Comparison of ENCODE assay signal across 15 mouse cellular contexts in genomic region chr11:85430743-85431448, GRCm38 (mm10).
A peak's percentile ranks its signal among the peaks of the same experiment; 100 is the strongest.
DNase-seq lines count a peak whose midpoint lies in the region; ATAC-seq and TF ChIP-seq lines count a peak whose summit lies in the region.
"Had no signal": no experiment of that assay in that cellular context is flagged by ENCODE, and none has a peak within 500 bp of the region (broad histone marks: within the 10 kb centered on the region; RNA-seq: fewer than 3 reads in every experiment).

No protein-coding gene starts in this region.

- H3K27ac ChIP-seq in hindbrain, postnatal 0 days, result no peak overlapping the region
- no peak overlapping the region for H3K27ac ChIP-seq in hindbrain, embryonic 12.5 days
- H3K27ac ChIP-seq: hindbrain, embryonic 15.5 days; liver, embryonic 14.5 days had no signal

- H3K36me3 ChIP-seq in hindbrain, postnatal 0 days (ENCODE audit: insufficient read depth, low read length), result no peaks in the 10 kb centered on the region
- no peaks in the 10 kb centered on the region for H3K36me3 ChIP-seq in hindbrain, embryonic 12.5 days
- H3K36me3 ChIP-seq: hindbrain, embryonic 15.5 days; neural tube, embryonic 12.5 days had no signal

- WGBS in hindbrain, postnatal 0 days, result 61% methylated on average over 11 of the region's 11 CpGs
- WGBS in hindbrain, embryonic 12.5 days, result 55% methylated on average over 11 of the region's 11 CpGs

- H3K4me1 ChIP-seq in hindbrain, postnatal 0 days (ENCODE audit: insufficient read depth, low read length), result no peaks in the 10 kb centered on the region
- peaks cover 4% of the 10 kb centered on the region; the same call in 1 of the 2 replicates for H3K4me1 ChIP-seq in hindbrain, embryonic 12.5 days
- H3K4me1 ChIP-seq: neural tube, embryonic 12.5 days had no signal

- no peaks in the 10 kb centered on the region for H3K9me3 ChIP-seq in hindbrain, postnatal 0 days (ENCODE audit: low read length)
- H3K9me3 ChIP-seq in hindbrain, embryonic 12.5 days (replicated peaks), result no peaks in the 10 kb centered on the region
- H3K9me3 ChIP-seq: hindbrain, embryonic 15.5 days; neural tube, embryonic 12.5 days had no signal

- no peaks in the 10 kb centered on the region for H3K27me3 ChIP-seq in hindbrain, postnatal 0 days (ENCODE audit: insufficient read depth, low read length)
- H3K27me3 ChIP-seq in hindbrain, embryonic 12.5 days, result no peaks in the 10 kb centered on the region
- H3K27me3 ChIP-seq: hindbrain, embryonic 15.5 days; neural tube, embryonic 12.5 days had no signal

- H3K9ac ChIP-seq in hindbrain, postnatal 0 days (replicated peaks; ENCODE audit: low read length), result no peak overlapping the region
- no peak overlapping the region for H3K9ac ChIP-seq in hindbrain, embryonic 12.5 days
- H3K9ac ChIP-seq: hindbrain, embryonic 15.5 days; liver, embryonic 14.5 days; neural tube, embryonic 12.5 days had no signal

- ATAC-seq in hindbrain, postnatal 0 days, result no peak
- ATAC-seq in hindbrain, embryonic 12.5 days (ENCODE audit: low FRiP score), result no peak

- DNase-seq in hindbrain, postnatal 0 days (ENCODE audit: low spot score), result peak; percentile 2
- peak; percentile 73 for DNase-seq in Muller cell, postnatal 12 days (ENCODE audit: inconsistent ontology term)
- peak; percentile 9 for DNase-seq in embryo, embryonic 9.5 days (ENCODE audit: extremely low spot score)
- DNase-seq in mesoderm, embryonic 11.5 days (ENCODE audit: low read depth, low spot score), result peak; percentile 37
- DNase-seq in layer of hippocampus, postnatal 25 days (ENCODE audit: extremely low spot score in 1 of 2, low spot score in 1 of 2), result no peak
- no peak for DNase-seq in spleen, postnatal 10 days (ENCODE audit: low spot score in 2 of 2)
- DNase-seq: adrenal gland, postnatal 36 days; cerebellum, adult 2 months; kidney, postnatal 25 days; right cerebral cortex, adult 18-20 months; thymus, postnatal 14 days had no signal

- no peak for TF ChIP-seq CTCF in hindbrain, postnatal 0 days (IDR thresholded peaks at IDR 0.05; ENCODE audit: low read depth)

- no peak overlapping the region for H3K4me2 ChIP-seq in hindbrain, postnatal 0 days (ENCODE audit: low read depth, low read length)
- no peak overlapping the region for H3K4me2 ChIP-seq in hindbrain, embryonic 12.5 days (replicated peaks)
- H3K4me2 ChIP-seq: hindbrain, embryonic 15.5 days; neural tube, embryonic 12.5 days had no signal

- no peak overlapping the region for H3K4me3 ChIP-seq in hindbrain, postnatal 0 days (ENCODE audit: low read length)
- no peak overlapping the region for H3K4me3 ChIP-seq in hindbrain, embryonic 12.5 days
- H3K4me3 ChIP-seq: hindbrain, embryonic 15.5 days; neural tube, embryonic 12.5 days had no signal

Comparison
In these comparisons a context has a peak if more than half of its experiments do, and no peak if none do; other contexts are left out.
1. DNase-seq: peak in hindbrain, postnatal 0 days (single experiment), Muller cell, postnatal 12 days (single experiment), embryo, embryonic 9.5 days (single experiment) and mesoderm, embryonic 11.5 days (single experiment); none in layer of hippocampus, postnatal 25 days (0 of 2) and spleen, postnatal 10 days (0 of 2).